10 mouse cellular contexts compared by ENCODE assay signal in the genomic region with DNA sequence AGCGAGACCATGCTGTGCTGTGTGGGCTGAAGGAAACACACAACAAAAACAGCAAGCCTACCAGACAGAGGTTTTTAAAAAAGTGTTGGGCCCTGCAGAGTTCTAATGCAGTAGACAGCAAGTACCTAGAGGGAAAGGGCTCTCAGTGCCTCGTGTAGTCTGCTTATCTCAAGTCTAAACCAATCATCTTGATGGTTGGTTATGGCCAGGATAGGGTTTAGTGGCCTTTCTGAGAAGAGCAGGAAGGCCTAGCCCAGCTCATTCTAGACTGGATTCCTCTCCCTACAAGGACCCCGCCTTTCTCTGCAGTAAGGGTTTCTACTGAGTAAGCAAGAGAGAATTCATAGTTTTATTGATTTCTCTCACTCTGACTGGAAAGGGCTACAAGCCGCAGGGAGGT.
A peak's percentile ranks its signal among the peaks of the same experiment; 100 is the strongest.
DNase-seq lines count a peak whose midpoint lies in the region; ATAC-seq lines count a peak whose summit lies in the region.
"Had no signal": no experiment of that assay in that cellular context is flagged by ENCODE, and none has a peak within 500 bp of the region (broad histone marks: within the 10 kb centered on the region; RNA-seq: fewer than 3 reads in every experiment).

No protein-coding gene starts in this region.

- no peaks in the 10 kb centered on the region for H3K9me3 ChIP-seq in kidney, embryonic 16.5 days (ENCODE audit: low read length)
- H3K9me3 ChIP-seq in embryonic facial prominence, embryonic 14.5 days (ENCODE audit: control insufficient read depth, low read length) = no peaks in the 10 kb centered on the region
- no peaks in the 10 kb centered on the region for H3K9me3 ChIP-seq in limb, embryonic 10.5 days (replicated peaks)
- H3K9me3 ChIP-seq: G1E had no signal

- DNase-seq in kidney, adult 8-10 months = no peak
- peak; percentile 31 for DNase-seq in MN1 (ENCODE audit: low spot score)
- no peak for DNase-seq in embryonic facial prominence, embryonic 14.5 days (ENCODE audit: low spot score)
- DNase-seq in limb, embryonic 10.5 days (ENCODE audit: low spot score) = no peak
- DNase-seq in retina, postnatal 1 day = no peak
- no peak for DNase-seq in right cerebral cortex, postnatal 14 days
- DNase-seq: thymus, postnatal 4 days had no signal

- peaks cover 47% of the 10 kb centered on the region for H3K4me1 ChIP-seq in kidney, embryonic 16.5 days (ENCODE audit: insufficient read depth, low read length)
- H3K4me1 ChIP-seq in embryonic facial prominence, embryonic 14.5 days (ENCODE audit: control insufficient read depth, insufficient read depth, low read length) = peaks cover 31% of the 10 kb centered on the region
- peaks cover 72% of the 10 kb centered on the region for H3K4me1 ChIP-seq in limb, embryonic 10.5 days

- no peaks in the 10 kb centered on the region for H3K36me3 ChIP-seq in kidney, embryonic 16.5 days (ENCODE audit: insufficient read depth, low read length)
- H3K36me3 ChIP-seq in embryonic facial prominence, embryonic 14.5 days (ENCODE audit: control insufficient read depth, insufficient read depth, low read length) = no peaks in the 10 kb centered on the region
- H3K36me3 ChIP-seq in limb, embryonic 10.5 days = no peaks in the 10 kb centered on the region
- H3K36me3 ChIP-seq: G1E had no signal

- no peaks in the 10 kb centered on the region for H3K27me3 ChIP-seq in kidney, embryonic 16.5 days (ENCODE audit: insufficient read depth, low read length)
- H3K27me3 ChIP-seq in embryonic facial prominence, embryonic 14.5 days (replicated peaks; ENCODE audit: control insufficient read depth, insufficient read depth, low read length) = no peaks in the 10 kb centered on the region
- H3K27me3 ChIP-seq in limb, embryonic 10.5 days (ENCODE audit: low read depth, poor library complexity, severe bottlenecking) = no peaks in the 10 kb centered on the region

- H3K4me2 ChIP-seq in kidney, embryonic 16.5 days (replicated peaks; ENCODE audit: low read depth, low read length) = no peak overlapping the region
- no peak overlapping the region for H3K4me2 ChIP-seq in embryonic facial prominence, embryonic 14.5 days (ENCODE audit: low read depth, low read length)

- H3K27ac ChIP-seq in kidney, embryonic 16.5 days (ENCODE audit: low read length) = peak overlapping the region; percentile 97
- peak overlapping the region; percentile 96; the same call in 1 of the 2 replicates for H3K27ac ChIP-seq in embryonic facial prominence, embryonic 14.5 days (replicated peaks; ENCODE audit: low read depth, low read length)
- peak overlapping the region; percentile 92 for H3K27ac ChIP-seq in limb, embryonic 10.5 days

- H3K9ac ChIP-seq in kidney, embryonic 16.5 days (replicated peaks; ENCODE audit: low read length) = peak overlapping the region; percentile 73
- no peak overlapping the region for H3K9ac ChIP-seq in embryonic facial prominence, embryonic 14.5 days (ENCODE audit: low read depth, low read length)

- WGBS in kidney, embryonic 16.5 days = 58% methylated on average over 4 of the region's 4 CpGs
- WGBS in embryonic facial prominence, embryonic 14.5 days = 59% methylated on average over 4 of the region's 4 CpGs
- WGBS in limb, embryonic 10.5 days = 53% methylated on average over 4 of the region's 4 CpGs

- H3K4me3 ChIP-seq in kidney, embryonic 16.5 days (ENCODE audit: low read length) = no peak overlapping the region
- no peak overlapping the region for H3K4me3 ChIP-seq in embryonic facial prominence, embryonic 14.5 days (ENCODE audit: low read depth, low read length)
- H3K4me3 ChIP-seq in limb, embryonic 10.5 days = no peak overlapping the region

- no peak for ATAC-seq in kidney, embryonic 16.5 days (ENCODE audit: low FRiP score, low TSS enrichment)
- no peak for ATAC-seq in embryonic facial prominence, embryonic 14.5 days (ENCODE audit: low read depth)
- no peak for ATAC-seq in erythroblast, adult 5-6 weeks (replicated peaks; ENCODE audit: low FRiP score, poor library complexity, severe bottlenecking)
